Mouse (Mus musculus) embryo, embryonic 11.5 days (tissue): ENCODE data around the gene Mthfd1.

Experiments
- DNase-seq: peaks from one replicate; pipeline ENCODE4 v3.0.0-alpha.2; 2012; ENCODE audit warnings: low read depth, low spot score

Mthfd1 gene

GRCm38 (mm10) chr12:76349680-76350220, 94.7 kb downstream of the Mthfd1 start:
- no peak for DNase-seq

GRCm38 (mm10) chr12:76360868-76361267, 105.8 kb downstream of the Mthfd1 start:
- no peak for DNase-seq

GRCm38 (mm10) chr12:76361405-76362302, 106.6 kb downstream of the Mthfd1 start:
- no peak for DNase-seq

- DNase-seq, result no peak
Measured at GRCm38 (mm10) chr12:76362303-76362676, 107.2 kb downstream of the Mthfd1 start.

GRCm38 (mm10) chr12:76366276-76366675, 111.2 kb downstream of the Mthfd1 start:
- DNase-seq, result no peak

GRCm38 (mm10) chr12:76367096-76367995, 112.2 kb downstream of the Mthfd1 start:
- peak; percentile 49 for DNase-seq

- no peak for DNase-seq
Measured at GRCm38 (mm10) chr12:76368201-76368789, 113.2 kb downstream of the Mthfd1 start.

- no peak for DNase-seq
Measured at GRCm38 (mm10) chr12:76368790-76369205, 113.7 kb downstream of the Mthfd1 start.
